9 mouse cellular contexts compared by ENCODE assay signal in genomic region chr19:47821494-47821872, GRCm38 (mm10). TPM values are rescaled to one million over a fixed set of nuclear protein-coding genes. Genes with fewer than 3 reads are reported as not detected.
DNase-seq lines count a peak whose midpoint lies in the region; ATAC-seq and TF ChIP-seq lines count a peak whose summit lies in the region.
"Had no signal": no experiment of that assay in that cellular context is flagged by ENCODE, and none has a peak within 500 bp of the region (broad histone marks: within the 10 kb centered on the region; RNA-seq: fewer than 3 reads in every experiment).

No protein-coding gene starts in this region.

- TF ChIP-seq CTCF in lung, postnatal 0 days (IDR thresholded peaks at IDR 0.05), result no peak

- no peak overlapping the region for H3K9ac ChIP-seq in forebrain, embryonic 16.5 days (replicated peaks; ENCODE audit: low read depth, low read length)
- H3K9ac ChIP-seq in forebrain, embryonic 12.5 days, result no peak overlapping the region
- H3K9ac ChIP-seq in lung, postnatal 0 days (replicated peaks; ENCODE audit: low read depth), result no peak overlapping the region

- DNase-seq in lung, postnatal 0 days (ENCODE audit: low spot score), result no peak
- no peak for DNase-seq in lung, postnatal 10 days
- no peak for DNase-seq in cerebellum, adult 9-11 months
- DNase-seq in layer of hippocampus, adult 9-11 months, result no peak

- H3K4me3 ChIP-seq in forebrain, embryonic 16.5 days (replicated peaks; ENCODE audit: low read length), result no peak overlapping the region
- no peak overlapping the region for H3K4me3 ChIP-seq in forebrain, embryonic 12.5 days (replicated peaks)
- no peak overlapping the region for H3K4me3 ChIP-seq in lung, postnatal 0 days (ENCODE audit: low read depth, low read length)
- H3K4me3 ChIP-seq in myocyte, result no peak overlapping the region
- H3K4me3 ChIP-seq: forebrain, embryonic 10.5 days had no signal

- 63% methylated on average over 7 of the region's 7 CpGs for WGBS in forebrain, embryonic 16.5 days
- 73% methylated on average over 7 of the region's 7 CpGs for WGBS in forebrain, embryonic 12.5 days
- WGBS in lung, postnatal 0 days, result 39% methylated on average over 7 of the region's 7 CpGs

- peaks cover 8% of the 10 kb centered on the region; the same call in 1 of the 2 replicates for H3K4me1 ChIP-seq in forebrain, embryonic 16.5 days (replicated peaks; ENCODE audit: control insufficient read depth, insufficient read depth, low read length)
- no peaks in the 10 kb centered on the region; the same call in 1 of the 2 replicates for H3K4me1 ChIP-seq in forebrain, embryonic 12.5 days
- no peaks in the 10 kb centered on the region for H3K4me1 ChIP-seq in lung, postnatal 0 days (ENCODE audit: insufficient read depth, low read depth, low read length)

- no peak for TF ChIP-seq EP300 in lung, postnatal 0 days (IDR thresholded peaks at IDR 0.05)

- no peaks in the 10 kb centered on the region for H3K27me3 ChIP-seq in forebrain, embryonic 16.5 days (replicated peaks; ENCODE audit: control insufficient read depth, insufficient read depth, low read length)
- H3K27me3 ChIP-seq in forebrain, embryonic 12.5 days, result 0 out of 2 replicates have a peak, but pooled peaks cover 16% of the 10 kb centered on the region
- H3K27me3 ChIP-seq in lung, postnatal 0 days (replicated peaks; ENCODE audit: insufficient read depth, low read length), result no peaks in the 10 kb centered on the region
- no peaks in the 10 kb centered on the region for H3K27me3 ChIP-seq in myocyte (ENCODE audit: control insufficient read depth, insufficient read depth, insufficient read length)

- peak; percentile 27; the same call in 1 of the 2 replicates for ATAC-seq in forebrain, embryonic 16.5 days
- ATAC-seq in forebrain, embryonic 12.5 days (ENCODE audit: low FRiP score), result no peak; the same call in 1 of the 2 replicates
- ATAC-seq in lung, postnatal 0 days, result no peak; the same call in 1 of the 2 replicates
- ATAC-seq in common myeloid progenitor, adult 5-6 weeks (replicated peaks; ENCODE audit: low read depth, poor library complexity, severe bottlenecking), result peak; percentile 72

- TF ChIP-seq POLR2A in myocyte (IDR thresholded peaks at IDR 0.05; ENCODE audit: insufficient read length, low read depth), result no peak

- no peak overlapping the region for H3K27ac ChIP-seq in forebrain, embryonic 16.5 days (ENCODE audit: low read length)
- H3K27ac ChIP-seq in forebrain, embryonic 12.5 days, result no peak overlapping the region
- no peak overlapping the region for H3K27ac ChIP-seq in lung, postnatal 0 days (ENCODE audit: low read length)
- H3K27ac ChIP-seq: forebrain, embryonic 10.5 days had no signal

- no peaks in the 10 kb centered on the region for H3K36me3 ChIP-seq in forebrain, embryonic 16.5 days (ENCODE audit: control insufficient read depth, insufficient read depth)
- H3K36me3 ChIP-seq in forebrain, embryonic 12.5 days (replicated peaks), result no peaks in the 10 kb centered on the region
- no peaks in the 10 kb centered on the region for H3K36me3 ChIP-seq in lung, postnatal 0 days (ENCODE audit: insufficient read depth, low read length)
- H3K36me3 ChIP-seq in myocyte (ENCODE audit: control insufficient read depth, insufficient read depth), result no peaks in the 10 kb centered on the region
- H3K36me3 ChIP-seq: forebrain, embryonic 10.5 days had no signal

- H3K79me2 ChIP-seq in myocyte (ENCODE audit: control insufficient read depth, insufficient read depth), result no peaks in the 10 kb centered on the region

- no peaks in the 10 kb centered on the region for H3K9me3 ChIP-seq in forebrain, embryonic 16.5 days (ENCODE audit: control insufficient read depth, low read length)
- no peaks in the 10 kb centered on the region for H3K9me3 ChIP-seq in forebrain, embryonic 12.5 days
- H3K9me3 ChIP-seq in lung, postnatal 0 days (ENCODE audit: low read length), result no peaks in the 10 kb centered on the region
- H3K9me3 ChIP-seq: forebrain, embryonic 10.5 days had no signal

- H3K4me2 ChIP-seq in forebrain, embryonic 16.5 days (ENCODE audit: low read length), result no peak overlapping the region
- H3K4me2 ChIP-seq in forebrain, embryonic 12.5 days, result no peak overlapping the region
- 0 out of 2 replicates have a peak overlapping the region, but pooled peaks have one; percentile 17 for H3K4me2 ChIP-seq in lung, postnatal 0 days (replicated peaks; ENCODE audit: low read depth, low read length)
- H3K4me2 ChIP-seq in myocyte (ENCODE audit: low read depth), result peak overlapping the region; percentile 46

- no peak overlapping the region for H3ac ChIP-seq in myocyte (ENCODE audit: control insufficient read depth, insufficient read length)

TF ChIP-seq in myocyte, 11 proteins besides CTCF, POLR2A, EP300 and RAD21:
- TF ChIP-seq MYOD1 (IDR thresholded peaks at IDR 0.05; ENCODE audit: control insufficient read depth in 1 of 3, insufficient read length in 2 of 3, low read depth in 2 of 3) (no peak), POLR2AphosphoS2 (IDR thresholded peaks at IDR 0.05; ENCODE audit: insufficient read length, low read depth) (no peak), MYOG (IDR thresholded peaks at IDR 0.05; ENCODE audit: control insufficient read depth in 1 of 3, insufficient read depth in 1 of 3, insufficient read length in 2 of 3, low read depth in 2 of 3) (no peak), TCF12 (IDR thresholded peaks at IDR 0.05; ENCODE audit: insufficient read depth, poor library complexity, severe bottlenecking) (no peak), CEBPB (IDR thresholded peaks at IDR 0.05; ENCODE audit: insufficient read depth, poor library complexity, severe bottlenecking) (no peak), TCF3 (IDR thresholded peaks at IDR 0.05; ENCODE audit: insufficient read length, low read depth) (no peak), E2F4 (IDR thresholded peaks at IDR 0.05; ENCODE audit: insufficient read depth) (no peak), SRF (IDR thresholded peaks at IDR 0.05; ENCODE audit: control insufficient read depth, insufficient read length, low read depth) (no peak), MAX (IDR thresholded peaks at IDR 0.05; ENCODE audit: low read depth) (no peak)
TF ChIP-seq in myocyte: peak in this region for 0.

RNA-seq across cellular contexts. Expression of gene Gsto1, which starts 33.3 kb away (rescaled TPM):
- polyA plus RNA-seq in forebrain, embryonic 16.5 days (2015; fragmentation: Nextera tagmentation; extraction: Ambion mirVana), result 125 and 126 TPM in 2 replicates
- 61.8 and 62.7 TPM in 2 replicates for polyA plus RNA-seq in forebrain, embryonic 12.5 days (2016; fragmentation: Nextera tagmentation; extraction: Ambion mirVana)
- 147 and 172 TPM in 2 replicates for polyA plus RNA-seq in lung, postnatal 0 days (2015; fragmentation: Nextera tagmentation; extraction: Ambion mirVana)
- total RNA-seq in common myeloid progenitor, adult 5-6 weeks (2017), result 156 and 163 TPM in 2 replicates
- 232 TPM for polyA plus RNA-seq in myocyte (2012; fragmentation: generic; extraction: Trizol)

RNA-seq across cellular contexts. Expression of gene Gsto2, which starts 43.9 kb away (rescaled TPM):
- 0.84 and 1.2 TPM in 2 replicates for polyA plus RNA-seq in forebrain, embryonic 16.5 days (2015; fragmentation: Nextera tagmentation; extraction: Ambion mirVana)
- polyA plus RNA-seq in forebrain, embryonic 12.5 days (2016; fragmentation: Nextera tagmentation; extraction: Ambion mirVana), result 0.95 and 1.3 TPM in 2 replicates
- polyA plus RNA-seq in lung, postnatal 0 days (2015; fragmentation: Nextera tagmentation; extraction: Ambion mirVana), result 2.1 TPM in 2 replicates
- total RNA-seq in common myeloid progenitor, adult 5-6 weeks (2017), result not detected in 2 replicates
- polyA plus RNA-seq in myocyte (2012; fragmentation: generic; extraction: Trizol), result 5.7 TPM

Comparison
In these comparisons a context has a peak if more than half of its experiments do, and no peak if none do; other contexts are left out.
1. ATAC-seq: peak in forebrain, embryonic 16.5 days (single experiment) and common myeloid progenitor, adult 5-6 weeks (single experiment); none in forebrain, embryonic 12.5 days (single experiment) and lung, postnatal 0 days (single experiment).
2. H3K4me2 ChIP-seq: peak in lung, postnatal 0 days (single experiment) and myocyte (single experiment); none in forebrain, embryonic 16.5 days (single experiment) and forebrain, embryonic 12.5 days (single experiment).